Mouse (Mus musculus): ENCODE results near the gene A330070K13Rik.

A330070K13Rik gene

GRCm38 (mm10) chr5:130329889-130330288 is 54.5 kb downstream of the A330070K13Rik start:
- no peak for DNase-seq

Measured in right cerebral cortex, postnatal 14 days (tissue).